In genomic region chr7:89116261-89116664, GRCm38 (mm10) we compare ENCODE assay signal across 10 mouse cellular contexts.
DNase-seq lines count a peak whose midpoint lies in the region; ATAC-seq and TF ChIP-seq lines count a peak whose summit lies in the region.
"Had no signal": no experiment of that assay in that cellular context is flagged by ENCODE, and none has a peak within 500 bp of the region (broad histone marks: within the 10 kb centered on the region; RNA-seq: fewer than 3 reads in every experiment).

No protein-coding gene starts in this region.

- in situ Hi-C loops in Patski (cut with MboI; ENCODE audit: low pct_unique_long_range_greater_than_20kb) = no loop called here

- H3K9ac ChIP-seq in lung, embryonic 14.5 days = no peak overlapping the region
- H3K9ac ChIP-seq: embryonic facial prominence, embryonic 13.5 days; hindbrain, embryonic 14.5 days had no signal

- WGBS in lung, embryonic 14.5 days = 32% methylated on average over 1 of the region's 1 CpGs

- H3K4me1 ChIP-seq in lung, embryonic 14.5 days (ENCODE audit: insufficient read depth) = no peaks in the 10 kb centered on the region
- H3K4me1 ChIP-seq: embryonic facial prominence, embryonic 13.5 days had no signal

- H3K27me3 ChIP-seq in Patski = peaks cover 21% of the 10 kb centered on the region
- no peaks in the 10 kb centered on the region for H3K27me3 ChIP-seq in lung, embryonic 14.5 days (ENCODE audit: insufficient read depth, low read length)
- H3K27me3 ChIP-seq: embryonic facial prominence, embryonic 13.5 days had no signal

- no peak for TF ChIP-seq CTCF in Patski (IDR thresholded peaks at IDR 0.05)
- no peak for TF ChIP-seq CTCF in lung, embryonic 14.5 days (IDR thresholded peaks at IDR 0.05; ENCODE audit: low read depth)

- H3K9me3 ChIP-seq in lung, embryonic 14.5 days (ENCODE audit: low read depth, low read length) = no peaks in the 10 kb centered on the region
- H3K9me3 ChIP-seq: embryonic facial prominence, embryonic 13.5 days had no signal

- peak; percentile 31 for ATAC-seq in Patski
- ATAC-seq in common myeloid progenitor, adult 5-6 weeks (replicated peaks; ENCODE audit: low read depth, poor library complexity, severe bottlenecking) = peak; percentile 25; the same call in 1 of the 2 replicates
- peak; percentile 30 to 52; a peak in 3 of 4 replicates for ATAC-seq in hematopoietic stem cell, adult 5-6 weeks (replicated peaks in 1 of 2; ENCODE audit: insufficient read depth in 1 of 2, low FRiP score in 2 of 2, low TSS enrichment in 1 of 2, low read depth in 1 of 2, poor library complexity in 2 of 2, severe bottlenecking in 2 of 2)
- peak; percentile 28; the same call in 1 of the 2 replicates for ATAC-seq in lung, embryonic 14.5 days (ENCODE audit: insufficient read depth)
- ATAC-seq in cerebellum, adult (ENCODE audit: insufficient number of reproducible peaks, low FRiP score, low TSS enrichment) = no peak

- no peaks in the 10 kb centered on the region for H3K36me3 ChIP-seq in lung, embryonic 14.5 days (ENCODE audit: insufficient read depth)
- H3K36me3 ChIP-seq: embryonic facial prominence, embryonic 13.5 days had no signal

- CTCF ChIA-PET in Patski (lab: Charles Lee) = no interaction called here

- no peak overlapping the region for H3K4me3 ChIP-seq in lung, embryonic 14.5 days (ENCODE audit: low read depth, low read length)
- H3K4me3 ChIP-seq: embryonic facial prominence, embryonic 13.5 days had no signal

- intact Hi-C loops in gastrocnemius, postnatal 14 days (cut with DNase I; ENCODE audit: low total_unique reads) = no loop called here

- no peak for DNase-seq in Patski (ENCODE audit: low read depth, low spot score)
- DNase-seq in lung, embryonic 14.5 days = peak; percentile 56
- no peak for DNase-seq in frontal cortex, postnatal 25 days (ENCODE audit: low spot score in 2 of 2)
- DNase-seq in gastrocnemius, postnatal 14 days = no peak
- DNase-seq: thymus, postnatal 36 days had no signal

- peak overlapping the region; percentile 54 for H3K27ac ChIP-seq in lung, embryonic 14.5 days (ENCODE audit: low read depth)
- H3K27ac ChIP-seq: embryonic facial prominence, embryonic 13.5 days; hindbrain, embryonic 14.5 days had no signal

- H3K4me2 ChIP-seq in lung, embryonic 14.5 days = no peak overlapping the region
- H3K4me2 ChIP-seq: embryonic facial prominence, embryonic 13.5 days; hindbrain, embryonic 14.5 days had no signal

- POLR2A ChIA-PET in Patski (lab: Charles Lee) = no interaction called here
